Mouse (Mus musculus) hindbrain, embryonic 10.5 days (tissue): ENCODE results near the gene 2810004N23Rik. TPM values are rescaled to one million over a fixed set of nuclear protein-coding genes. Genes with fewer than 3 reads are reported as not detected.
"Not testable (repeated sequence)": the region's sequence is repeated elsewhere in the genome, so short reads cannot be mapped to it uniquely, and the experiment has no call there.

Experiments
- DNase-seq: peaks from one replicate; pipeline ENCODE4 v3.0.0-alpha.2; 2017; ENCODE audit warnings: low spot score
- H3K27ac ChIP-seq: fragments of 300-500 bp; sonication (generic); 2 replicates; pipeline ENCODE4 v1.5.1; 2016; ENCODE audit warnings: mild to moderate bottlenecking, moderate library complexity
- H3K27me3 ChIP-seq: fragments of 300-500 bp; sonication (generic); 2 replicates; pipeline ENCODE4 v1.6.1; 2016; ENCODE audit warnings: mild to moderate bottlenecking; ENCODE audit not compliant: poor library complexity, insufficient read depth, severe bottlenecking
- H3K36me3 ChIP-seq: fragments of 300-500 bp; sonication (generic); 2 replicates; pipeline ENCODE4 v1.6.1; 2016; ENCODE audit warnings: mild to moderate bottlenecking, moderate library complexity
- H3K4me1 ChIP-seq: fragments of 300-500 bp; sonication (generic); replicated peaks from 2 replicates; pipeline ENCODE4 v1.6.1; 2016; ENCODE audit warnings: mild to moderate bottlenecking
- H3K4me3 ChIP-seq: fragments of 300-500 bp; sonication (generic); 2 replicates; pipeline ENCODE4 v1.5.1; 2016; ENCODE audit warnings: mild to moderate bottlenecking, moderate library complexity
- H3K9me3 ChIP-seq: fragments of 300-500 bp; sonication (generic); 2 replicates; pipeline ENCODE4 v1.6.1; 2016; ENCODE audit warnings: mild to moderate bottlenecking, moderate library complexity
- WGBS: fragments of 180-500 bp; shearing (Covaris S2); methylation state at CpG from one replicate; pipeline ENCODE4 v1.1.7; 2016; 5-methylcytosine and 5-hydroxymethylcytosine counted together
- polyA plus RNA-seq: library from polyadenylated mRNA; unstranded; fragments of >200 nt; fragmentation: Nextera tagmentation; extraction: Ambion mirVana; gene quantifications from 2 replicates; pipeline ENCODE4 v1.2.1, GENCODE M21; 2016

2810004N23Rik gene
- polyA plus RNA-seq, 1 experiment from 2014 or later = 51.4 TPM

DNA sequence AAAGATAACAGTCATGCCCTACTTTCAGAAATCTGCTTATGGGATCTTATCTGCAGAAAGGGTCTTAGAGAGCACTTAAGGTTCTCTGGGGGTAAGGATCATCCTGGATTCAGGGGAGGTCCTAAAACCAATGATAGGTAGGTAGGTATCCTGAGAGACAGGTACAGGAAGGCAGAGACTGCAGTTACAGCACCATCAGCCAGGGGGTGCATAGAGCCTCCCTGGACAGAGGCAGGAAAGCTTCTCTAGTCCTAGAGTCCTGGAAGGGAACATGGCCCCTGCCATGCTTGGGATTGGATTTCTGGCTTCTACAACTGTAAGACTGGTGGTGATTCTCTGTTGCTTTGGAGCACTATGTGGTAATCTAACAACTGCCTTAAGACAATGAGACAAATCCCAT, 3.5 kb downstream of the 2810004N23Rik start:
- Histone ChIP-seq H3K4me1 (peaks cover 19% of the 10 kb centered on the region), H3K27ac (no peak overlapping the region), H3K36me3 (peaks cover 69% of the 10 kb centered on the region), H3K27me3 (no peaks in the 10 kb centered on the region), H3K4me3 (no peak overlapping the region), H3K9me3 (peaks cover 15% of the 10 kb centered on the region; the same call in 1 of the 2 replicates)
- DNase-seq = no peak

DNA sequence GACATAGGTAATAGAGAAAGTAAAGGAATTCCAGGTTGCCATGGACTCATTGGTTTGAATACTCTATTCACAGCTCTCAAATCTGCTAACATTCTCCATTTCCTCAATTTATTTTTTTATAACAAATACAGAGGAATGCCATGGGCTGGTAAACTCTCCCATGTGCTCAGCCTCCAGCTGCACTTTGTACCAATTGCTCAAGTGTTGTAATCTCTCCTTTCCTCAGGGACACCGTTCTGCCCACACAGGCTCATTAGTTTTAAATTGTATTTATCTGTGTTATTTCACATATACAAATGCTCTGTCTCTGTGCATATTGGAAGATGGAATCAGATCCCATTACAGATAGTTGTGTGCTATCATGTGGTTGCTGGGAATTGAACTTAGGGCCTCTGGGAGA, 9.4 kb downstream of the 2810004N23Rik start:
- Histone ChIP-seq H3K4me3 (no peak overlapping the region), H3K27me3 (no peaks in the 10 kb centered on the region), H3K9me3 (peaks cover 33% of the 10 kb centered on the region), H3K36me3 (peaks cover 63% of the 10 kb centered on the region), H3K27ac (no peak overlapping the region), H3K4me1 (no peaks in the 10 kb centered on the region)
- 100% methylated on average over 1 of the region's 1 CpGs for WGBS
- no peak for DNase-seq

DNA sequence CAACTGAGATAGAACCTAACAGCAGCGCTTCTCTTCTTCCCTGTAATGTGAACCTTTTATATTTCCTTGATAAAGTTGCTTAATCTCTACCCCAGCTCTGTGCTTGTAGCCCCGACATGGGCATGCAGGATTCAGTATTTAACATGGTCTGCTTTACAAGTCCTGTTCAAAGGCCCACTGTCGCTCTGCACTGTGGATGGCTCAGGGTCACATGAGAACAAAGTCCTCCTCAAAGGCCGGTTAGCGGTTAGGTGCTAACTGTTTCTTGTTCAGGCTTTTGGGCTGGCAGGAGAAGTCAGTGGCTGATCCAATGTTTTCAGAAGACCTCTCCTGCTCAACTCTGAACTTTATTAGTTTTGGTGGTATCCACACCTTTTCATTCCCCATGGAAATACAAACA, 17.3 kb downstream of the 2810004N23Rik start:
- H3K27me3 ChIP-seq = no peaks in the 10 kb centered on the region
- H3K27ac ChIP-seq = no peak overlapping the region
- DNase-seq = no peak
- H3K36me3 ChIP-seq = peaks cover 53% of the 10 kb centered on the region
- no peak overlapping the region for H3K4me3 ChIP-seq
- 90% methylated on average over 5 of the region's 5 CpGs for WGBS
- 0 out of 2 replicates have a peak, but pooled peaks cover 4% of the 10 kb centered on the region for H3K4me1 ChIP-seq
- no peaks in the 10 kb centered on the region for H3K9me3 ChIP-seq

DNA sequence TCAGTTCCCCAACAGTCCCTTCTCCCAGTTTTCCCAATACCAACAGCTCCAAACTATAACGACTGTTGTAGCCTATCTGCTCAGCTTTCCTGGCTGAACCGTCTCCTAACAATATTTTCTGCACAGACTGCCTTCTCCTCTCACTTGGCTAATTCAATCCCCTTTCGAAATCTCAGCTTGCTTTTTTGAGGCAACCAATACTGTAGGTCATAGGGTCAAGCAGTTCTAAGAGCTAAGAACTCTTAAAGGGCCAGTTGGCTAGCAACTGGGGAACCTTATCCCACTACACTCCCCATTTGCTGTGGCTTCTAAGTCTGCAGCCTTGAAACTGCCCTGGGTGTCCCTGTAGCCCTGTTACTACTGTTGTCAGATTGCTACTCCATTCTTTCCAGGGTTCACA, 17.8 kb downstream of the 2810004N23Rik start:
- no peak overlapping the region for H3K4me3 ChIP-seq
- DNase-seq = no peak
- no peaks in the 10 kb centered on the region for H3K9me3 ChIP-seq
- H3K27ac ChIP-seq = no peak overlapping the region
- WGBS = 73% methylated on average over 3 of the region's 3 CpGs
- 0 out of 2 replicates have a peak, but pooled peaks cover 4% of the 10 kb centered on the region for H3K4me1 ChIP-seq
- peaks cover 57% of the 10 kb centered on the region for H3K36me3 ChIP-seq
- no peaks in the 10 kb centered on the region for H3K27me3 ChIP-seq

DNA sequence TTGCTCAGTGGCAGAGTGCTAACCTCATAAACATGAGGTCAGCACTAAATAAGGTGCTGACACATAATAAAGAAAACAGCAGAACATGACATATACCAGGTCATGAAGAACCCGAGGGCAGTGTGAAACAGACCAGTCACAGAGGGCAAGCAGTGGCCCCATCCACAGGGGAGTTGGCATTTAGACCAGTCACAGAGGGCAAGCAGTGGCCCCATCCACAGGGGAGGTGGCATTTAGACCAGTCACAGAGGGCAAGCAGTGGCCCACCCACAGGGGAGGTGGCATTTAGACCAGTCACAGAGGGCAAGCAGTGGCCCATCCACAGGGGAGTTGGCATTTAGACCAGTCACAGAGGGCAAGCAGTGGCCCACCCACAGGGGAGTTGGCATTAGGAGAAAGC, 20.0 kb downstream of the 2810004N23Rik start:
- WGBS = 89% methylated on average over 1 of the region's 1 CpGs
- not testable (repeated sequence) for H3K27ac ChIP-seq, H3K9me3 ChIP-seq, H3K27me3 ChIP-seq, DNase-seq, H3K4me3 ChIP-seq, H3K4me1 ChIP-seq
- H3K36me3 ChIP-seq = peaks cover 79% of the 10 kb centered on the region

DNA sequence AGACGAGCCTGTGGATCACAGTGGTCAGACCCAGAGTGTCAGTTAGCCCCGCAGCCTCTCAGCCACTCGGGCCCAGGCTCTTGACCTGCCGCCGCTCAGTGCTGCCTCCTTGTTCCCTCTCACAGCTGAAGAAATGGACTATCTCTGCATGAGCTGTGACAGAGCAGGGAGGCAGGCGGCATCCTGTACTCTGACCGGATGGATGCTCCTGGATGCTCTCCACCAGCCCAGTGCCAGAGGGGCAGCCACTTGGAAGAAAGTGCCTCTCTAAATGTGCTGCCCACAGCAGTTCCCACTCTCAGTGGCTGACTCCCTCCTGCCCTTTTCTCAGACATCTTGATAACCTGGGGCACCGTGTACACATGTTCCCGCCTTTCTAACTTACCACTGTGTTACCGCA, 21.1 kb downstream of the 2810004N23Rik start:
- Histone ChIP-seq H3K27me3 (no peaks in the 10 kb centered on the region), H3K4me3 (no peak overlapping the region), H3K36me3 (peaks cover 87% of the 10 kb centered on the region), H3K4me1 (0 out of 2 replicates have a peak, but pooled peaks cover 4% of the 10 kb centered on the region), H3K27ac (no peak overlapping the region), H3K9me3 (no peaks in the 10 kb centered on the region)
- WGBS = 93% methylated on average over 10 of the region's 10 CpGs
- DNase-seq = no peak

DNA sequence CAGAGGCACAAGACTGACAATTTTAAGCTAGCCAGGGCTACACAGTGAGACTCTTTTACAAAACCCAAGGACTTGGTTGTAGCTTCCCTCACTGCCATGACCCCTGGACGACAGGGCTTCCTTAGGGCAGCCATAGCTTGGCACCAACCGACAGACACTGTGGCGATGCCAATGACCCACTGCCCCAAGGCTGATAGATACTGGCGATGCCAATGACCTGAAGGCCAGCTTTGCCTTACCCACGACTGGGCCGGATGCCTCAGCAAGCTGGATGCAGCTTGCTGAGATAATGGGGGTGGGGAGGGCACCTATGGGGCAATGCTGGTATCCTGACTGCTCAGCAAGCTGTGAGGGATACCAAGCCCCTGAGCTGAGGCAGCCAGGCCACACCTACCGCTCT, 22.0 kb downstream of the 2810004N23Rik start:
- no peak overlapping the region for H3K27ac ChIP-seq
- H3K36me3 ChIP-seq = peaks cover 87% of the 10 kb centered on the region
- 94% methylated on average over 7 of the region's 7 CpGs for WGBS
- no peaks in the 10 kb centered on the region for H3K27me3 ChIP-seq
- 0 out of 2 replicates have a peak, but pooled peaks cover 4% of the 10 kb centered on the region for H3K4me1 ChIP-seq
- no peak overlapping the region for H3K4me3 ChIP-seq
- DNase-seq = no peak
- H3K9me3 ChIP-seq = no peaks in the 10 kb centered on the region

DNA sequence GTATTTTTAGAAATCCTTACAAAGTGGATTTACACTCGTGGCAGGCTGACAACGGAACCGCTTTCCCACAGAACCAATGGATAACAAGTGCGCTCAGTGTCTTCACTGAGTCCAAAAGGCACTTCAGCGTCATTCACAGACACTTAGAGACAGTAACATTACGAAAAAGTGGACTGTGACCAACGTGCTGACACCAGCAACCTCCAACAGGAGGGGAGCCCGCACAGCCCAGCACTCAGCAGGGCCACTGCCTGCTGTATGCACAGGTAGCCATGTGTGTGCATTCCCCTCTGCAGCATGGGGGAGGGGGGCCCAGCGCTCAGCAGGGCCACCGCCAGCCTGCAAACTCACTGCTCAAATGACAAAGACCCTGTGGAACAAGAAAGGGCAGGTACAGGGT, 23.5 kb downstream of the 2810004N23Rik start:
- DNase-seq = no peak
- 93% methylated on average over 10 of the region's 10 CpGs for WGBS
- Histone ChIP-seq H3K9me3 (no peaks in the 10 kb centered on the region), H3K27me3 (no peaks in the 10 kb centered on the region), H3K4me3 (no peak overlapping the region), H3K4me1 (0 out of 2 replicates have a peak, but pooled peaks cover 2% of the 10 kb centered on the region), H3K27ac (no peak overlapping the region), H3K36me3 (peaks cover 72% of the 10 kb centered on the region)

DNA sequence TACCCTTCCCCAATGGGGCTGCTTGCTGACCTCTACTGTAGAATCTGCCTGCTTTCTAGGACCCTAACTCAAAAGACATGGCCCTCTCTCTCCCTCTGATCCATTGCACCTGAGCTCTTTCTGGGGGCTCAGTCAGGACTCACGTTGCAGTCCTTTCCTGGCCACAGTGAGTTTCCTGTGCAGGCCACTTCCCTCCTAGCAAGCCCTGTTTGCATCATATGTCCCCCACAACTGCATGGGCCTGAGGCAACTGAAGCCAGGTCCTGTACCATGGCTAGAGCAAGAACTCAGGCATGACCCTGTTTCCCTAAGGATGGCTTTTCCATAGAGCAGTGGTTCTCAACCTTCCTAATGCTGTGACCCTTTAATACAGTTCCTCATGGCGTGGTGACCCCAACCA, 25.0 kb downstream of the 2810004N23Rik start:
- 86% methylated on average over 2 of the region's 2 CpGs for WGBS

DNA sequence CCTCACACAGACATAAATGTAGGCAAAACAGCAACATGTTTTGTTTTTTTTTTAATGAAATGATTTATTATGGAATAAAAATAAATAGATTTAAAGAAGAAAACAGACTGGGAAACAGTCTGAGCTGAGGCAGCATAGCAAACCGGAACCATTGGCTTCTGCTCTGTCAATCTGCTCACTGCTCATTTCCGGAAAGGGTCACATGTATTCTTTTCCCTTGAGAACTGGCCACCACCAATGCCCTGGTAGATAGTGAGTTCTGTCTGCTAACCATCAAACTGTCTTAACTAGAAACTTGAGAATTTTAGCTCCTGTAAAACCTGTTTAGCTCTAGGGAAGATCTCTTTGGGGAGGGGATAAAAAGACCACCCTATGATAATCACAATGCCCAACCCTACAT, 26.0 kb downstream of the 2810004N23Rik start:
- WGBS = 87% methylated on average over 2 of the region's 2 CpGs
- DNase-seq = no peak
- Histone ChIP-seq H3K36me3 (peaks cover 47% of the 10 kb centered on the region), H3K27me3 (no peaks in the 10 kb centered on the region), H3K9me3 (no peaks in the 10 kb centered on the region), H3K4me1 (peaks cover 4% of the 10 kb centered on the region; the same call in 1 of the 2 replicates), H3K4me3 (no peak overlapping the region), H3K27ac (no peak overlapping the region)

More for the DNA sequence above, 25.0 kb downstream of the 2810004N23Rik start:
- H3K27ac ChIP-seq = no peak overlapping the region
- H3K36me3 ChIP-seq = peaks cover 58% of the 10 kb centered on the region
- H3K4me1 ChIP-seq = peaks cover 5% of the 10 kb centered on the region; the same call in 1 of the 2 replicates
- no peak for DNase-seq
- no peaks in the 10 kb centered on the region for H3K9me3 ChIP-seq
- no peaks in the 10 kb centered on the region for H3K27me3 ChIP-seq
- H3K4me3 ChIP-seq = no peak overlapping the region

DNA sequence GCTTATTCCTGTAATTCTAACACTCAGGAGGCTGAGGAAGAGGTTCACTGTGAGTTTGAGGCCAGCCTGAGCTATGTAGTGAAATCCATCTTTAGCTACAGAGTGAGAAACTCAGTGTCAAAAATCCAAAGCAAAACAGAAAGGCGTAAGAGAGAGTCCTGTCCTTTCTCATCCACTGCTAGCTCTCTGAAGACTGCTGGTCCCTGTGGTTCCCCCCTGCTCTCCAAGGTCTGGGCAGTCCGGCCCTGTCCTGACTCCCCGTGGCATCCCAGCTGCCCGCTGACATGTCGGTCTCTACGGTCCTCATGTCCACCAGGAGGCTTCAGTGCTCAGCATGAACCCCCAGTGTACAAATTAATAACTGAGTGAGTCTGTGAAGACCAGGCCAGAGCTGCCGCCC, 26.6 kb downstream of the 2810004N23Rik start:
- H3K4me1 ChIP-seq = peaks cover 4% of the 10 kb centered on the region; the same call in 1 of the 2 replicates
- peaks cover 41% of the 10 kb centered on the region for H3K36me3 ChIP-seq
- H3K27ac ChIP-seq = no peak overlapping the region
- no peak for DNase-seq
- H3K9me3 ChIP-seq = no peaks in the 10 kb centered on the region
- WGBS = 84% methylated on average over 7 of the region's 7 CpGs
- H3K27me3 ChIP-seq = no peaks in the 10 kb centered on the region
- H3K4me3 ChIP-seq = no peak overlapping the region

DNA sequence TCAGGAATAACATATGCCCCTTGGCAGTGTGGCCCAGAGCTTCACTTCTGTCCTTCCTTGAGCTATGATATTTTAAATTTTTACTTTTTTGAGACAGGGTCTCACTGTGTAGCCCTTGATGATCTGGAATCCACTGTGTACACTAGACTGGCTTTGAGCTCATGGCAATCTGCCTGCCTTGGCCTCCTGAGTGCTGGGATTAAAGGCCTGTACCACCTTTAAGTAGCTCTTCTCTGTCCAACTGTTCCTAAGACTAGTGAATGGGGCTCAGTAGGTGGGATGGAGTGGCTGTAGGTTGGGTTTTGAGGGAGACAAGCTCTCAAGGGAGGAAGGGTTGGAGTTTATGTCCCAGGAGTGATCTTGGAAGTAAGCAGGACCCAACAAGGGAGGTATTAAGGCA, 27.1 kb downstream of the 2810004N23Rik start:
- Histone ChIP-seq H3K36me3 (peaks cover 36% of the 10 kb centered on the region), H3K27ac (no peak overlapping the region), H3K9me3 (no peaks in the 10 kb centered on the region), H3K27me3 (no peaks in the 10 kb centered on the region), H3K4me3 (no peak overlapping the region), H3K4me1 (peaks cover 4% of the 10 kb centered on the region; the same call in 1 of the 2 replicates)
- DNase-seq = no peak

DNA sequence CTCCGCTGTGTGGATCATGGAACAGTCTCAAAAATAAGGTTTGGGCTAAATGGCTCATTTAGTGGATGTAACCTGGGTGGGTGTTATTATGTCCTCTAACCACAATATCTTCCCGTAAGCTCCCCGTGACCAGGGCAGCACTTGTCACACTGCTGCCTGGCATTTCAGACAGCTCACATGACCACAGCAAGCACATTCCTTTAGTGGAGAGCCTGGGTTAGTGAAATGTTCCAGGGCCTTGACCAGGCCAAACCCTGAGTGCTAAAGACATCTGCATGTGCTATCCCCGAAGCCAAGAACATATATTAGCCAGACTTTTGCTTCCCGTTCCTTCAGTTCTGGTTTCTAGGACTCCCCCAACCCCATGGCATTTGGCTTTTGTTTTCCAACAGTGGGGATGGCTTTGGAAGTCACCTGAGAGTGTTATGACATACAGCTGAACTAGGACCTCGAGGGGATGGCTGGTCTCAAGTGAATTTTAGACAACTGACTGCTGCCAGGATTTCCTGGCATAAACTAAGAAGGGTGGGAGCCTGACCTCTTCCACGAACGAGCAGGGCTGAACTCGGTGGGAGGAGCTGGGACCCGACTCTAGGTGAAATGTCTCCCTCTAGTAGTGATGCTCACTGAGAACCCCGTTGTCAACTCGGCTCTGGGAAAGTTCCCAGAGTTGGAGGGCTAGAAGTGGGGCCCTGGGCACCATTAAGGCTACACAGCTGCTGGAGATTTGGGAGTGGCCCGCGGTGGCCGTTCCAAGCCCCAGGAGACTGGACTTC, 29.3 kb downstream of the 2810004N23Rik start:
- H3K27me3 ChIP-seq = 0 out of 2 replicates have a peak, but pooled peaks cover 8% of the 10 kb centered on the region
- no peak overlapping the region for H3K27ac ChIP-seq
- H3K9me3 ChIP-seq = no peaks in the 10 kb centered on the region
- no peak for DNase-seq
- peaks cover 14% of the 10 kb centered on the region for H3K36me3 ChIP-seq
- no peak overlapping the region for H3K4me3 ChIP-seq
- peaks cover 4% of the 10 kb centered on the region; the same call in 1 of the 2 replicates for H3K4me1 ChIP-seq
- 48% methylated on average over 15 of the region's 15 CpGs for WGBS
